Mouse (Mus musculus): ENCODE measurements at regions not wholly inside any gene's neighbourhood (a gene's known extent, or its start where the extent isn't known, plus 50 kb on each side); places are given as distances from the start of the nearest gene placed in this dataset.

DNA sequence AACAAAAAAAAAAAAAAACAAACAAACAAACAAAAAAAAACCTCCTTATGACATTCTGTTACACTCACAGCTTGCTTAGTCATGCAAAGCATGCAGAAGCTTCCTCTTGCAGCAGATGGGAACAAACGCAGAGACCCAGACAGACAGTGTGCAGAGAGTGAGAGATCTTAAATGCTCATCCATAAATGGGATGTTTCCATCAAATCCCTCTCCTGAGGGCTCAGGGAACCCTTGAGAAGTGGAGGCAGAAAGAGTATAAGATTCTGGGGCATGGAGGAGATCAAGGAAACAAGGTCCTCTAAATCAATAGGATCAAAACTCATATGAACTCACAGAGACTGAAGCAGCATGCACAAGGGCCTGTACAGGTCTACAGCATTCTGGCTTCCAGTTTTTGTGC, 52.5 kb downstream of the Adm start:
- no peak for ATAC-seq (replicated peaks; ENCODE audit: insufficient number of reproducible peaks, low FRiP score, low TSS enrichment, poor library complexity, severe bottlenecking)

DNA sequence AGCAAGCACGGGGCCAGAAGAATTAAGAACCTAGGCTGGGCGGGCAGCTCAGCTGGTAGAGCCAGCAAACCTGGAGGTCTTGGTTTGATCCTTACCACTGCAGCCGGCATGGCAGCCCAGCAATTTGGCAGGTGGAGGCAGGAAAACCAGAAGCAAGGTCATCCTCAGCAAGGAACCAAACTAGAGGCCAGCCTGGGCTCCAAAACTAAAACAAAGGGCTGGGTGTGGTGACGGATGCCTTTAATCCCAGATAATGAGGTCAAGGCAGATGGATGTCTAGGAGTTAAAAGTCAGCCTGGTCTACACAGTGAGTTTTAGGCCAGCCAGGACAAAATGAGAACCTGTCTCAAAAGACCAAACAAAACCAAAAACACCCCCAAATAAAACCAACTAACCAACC, 55.5 kb downstream of the Adm start:
- no peak for ATAC-seq (replicated peaks; ENCODE audit: insufficient number of reproducible peaks, low FRiP score, low TSS enrichment, poor library complexity, severe bottlenecking)

DNA sequence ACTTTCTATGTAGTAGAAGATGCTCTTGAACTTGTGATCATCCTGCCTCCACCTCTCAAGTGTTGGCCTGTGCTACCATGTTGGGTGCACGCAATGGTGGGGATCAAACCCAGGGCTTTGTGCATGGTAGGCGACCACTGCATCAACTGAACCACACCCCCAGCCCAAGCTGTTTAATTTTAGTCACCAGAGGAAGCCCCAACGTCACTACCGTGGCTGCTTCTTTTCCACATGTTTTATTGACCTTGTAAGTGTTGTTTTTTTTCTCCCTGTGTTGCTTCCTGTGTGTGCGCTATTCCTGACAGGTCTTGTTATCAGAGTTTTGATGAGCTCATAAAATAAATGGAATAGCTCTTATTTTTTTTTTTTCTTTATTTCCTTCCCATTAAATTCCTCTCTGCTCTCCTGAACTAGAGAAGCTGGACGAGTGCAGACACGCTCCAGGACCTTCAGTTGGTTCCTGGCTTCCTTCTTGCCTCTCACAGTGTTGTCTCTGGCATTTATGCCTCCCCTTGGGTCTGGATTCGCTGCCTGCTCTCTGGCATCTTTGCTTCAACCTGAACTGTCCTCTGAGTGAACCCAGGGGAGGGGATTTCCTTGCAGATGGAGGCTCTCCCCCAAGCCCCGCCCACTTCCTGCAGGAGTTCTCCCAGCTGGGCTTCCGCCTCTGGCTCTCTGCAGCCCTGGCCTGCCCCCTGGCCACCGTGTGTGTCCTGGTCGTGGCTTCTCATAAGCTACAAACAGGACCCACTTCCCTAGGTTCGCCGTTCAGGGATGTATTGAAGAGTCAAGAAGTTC, 61.6 kb downstream of the Adm start:
- 0 out of 2 replicates have a peak, but pooled peaks have one; percentile 35 for ATAC-seq (replicated peaks; ENCODE audit: insufficient number of reproducible peaks, low FRiP score, low TSS enrichment, poor library complexity, severe bottlenecking)

DNA sequence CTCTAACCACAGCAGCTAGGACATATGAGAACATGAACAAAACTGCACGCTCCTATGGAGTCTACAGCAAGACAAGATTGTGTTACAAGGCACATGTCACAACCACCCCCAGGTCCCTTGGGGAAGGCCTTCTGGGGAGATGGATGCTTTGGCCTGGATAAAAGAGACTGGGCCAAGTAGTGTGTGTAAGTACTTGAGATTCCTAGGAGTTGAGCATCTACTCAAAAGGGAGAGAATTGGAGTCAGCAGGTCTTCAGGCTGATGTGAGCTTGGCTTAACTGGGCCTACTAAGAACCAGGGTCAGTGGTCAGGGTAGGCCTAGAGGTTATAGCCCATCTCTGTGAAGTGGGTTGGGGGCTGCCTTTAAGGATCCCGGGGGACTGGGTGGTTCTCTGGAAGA, 62.8 kb downstream of the Adm start:
- no peak for ATAC-seq (replicated peaks; ENCODE audit: insufficient number of reproducible peaks, low FRiP score, low TSS enrichment, poor library complexity, severe bottlenecking)

DNA sequence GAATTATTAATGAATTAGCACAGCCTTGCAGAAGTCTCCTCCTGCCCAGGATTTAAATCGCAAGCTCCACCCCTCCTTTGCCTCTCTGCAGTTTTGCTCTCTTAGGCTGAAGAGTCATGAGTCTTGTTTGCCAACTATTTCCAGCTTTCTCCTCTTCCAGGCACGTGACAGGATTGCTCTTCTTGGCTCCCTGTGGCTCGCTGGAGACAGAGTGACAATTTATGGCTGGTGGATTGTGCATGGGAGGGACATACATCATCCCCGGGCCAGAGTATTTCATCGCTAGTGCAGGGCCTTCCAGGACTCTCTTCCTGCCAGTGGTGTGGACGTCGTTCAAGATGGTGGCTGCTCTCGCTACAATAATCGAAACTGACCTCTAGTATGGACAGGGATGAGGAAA, 63.4 kb downstream of the Adm start:
- no peak for ATAC-seq (replicated peaks; ENCODE audit: insufficient number of reproducible peaks, low FRiP score, low TSS enrichment, poor library complexity, severe bottlenecking)

DNA sequence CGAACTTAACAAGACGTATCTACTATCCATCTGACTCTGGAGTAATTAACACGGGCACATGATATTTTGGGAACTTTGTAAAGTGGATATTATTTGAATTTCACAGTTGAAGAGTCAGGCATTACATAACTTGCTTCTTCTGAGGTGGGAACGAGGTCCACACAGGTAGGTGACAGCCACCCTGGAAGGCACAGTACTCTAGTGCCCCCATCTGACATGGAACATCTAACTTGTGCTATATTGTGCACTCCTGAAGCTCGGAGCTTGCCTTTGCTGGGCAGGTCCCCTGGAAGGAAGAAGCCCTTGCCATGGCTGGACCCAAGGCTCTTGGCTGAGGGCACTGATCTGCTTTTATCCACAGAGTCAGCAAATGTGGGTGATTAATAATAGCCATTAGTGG, 66.8 kb downstream of the Adm start:
- no peak for ATAC-seq (replicated peaks; ENCODE audit: insufficient number of reproducible peaks, low FRiP score, low TSS enrichment, poor library complexity, severe bottlenecking)

DNA sequence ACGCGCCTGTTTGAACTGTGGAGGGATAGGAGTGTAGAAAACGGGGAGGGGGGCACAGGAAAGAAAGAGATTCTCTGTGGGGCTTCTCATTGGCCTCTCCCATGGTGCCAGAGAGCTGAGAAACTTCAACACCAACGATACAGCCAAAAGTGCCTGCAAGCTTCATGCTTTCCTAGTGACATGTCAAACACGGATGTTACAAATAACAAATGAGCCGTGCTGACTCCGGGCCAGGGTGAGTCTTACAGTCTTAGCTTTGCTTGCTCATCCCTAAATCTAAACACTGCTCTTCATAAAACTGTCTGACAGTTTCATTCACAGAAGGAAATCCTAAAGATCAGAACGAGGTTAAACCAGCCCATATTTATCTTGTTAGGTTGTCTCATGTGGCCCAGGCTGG, 68.3 kb downstream of the Adm start:
- ATAC-seq (replicated peaks; ENCODE audit: insufficient number of reproducible peaks, low FRiP score, low TSS enrichment, poor library complexity, severe bottlenecking), result no peak

DNA sequence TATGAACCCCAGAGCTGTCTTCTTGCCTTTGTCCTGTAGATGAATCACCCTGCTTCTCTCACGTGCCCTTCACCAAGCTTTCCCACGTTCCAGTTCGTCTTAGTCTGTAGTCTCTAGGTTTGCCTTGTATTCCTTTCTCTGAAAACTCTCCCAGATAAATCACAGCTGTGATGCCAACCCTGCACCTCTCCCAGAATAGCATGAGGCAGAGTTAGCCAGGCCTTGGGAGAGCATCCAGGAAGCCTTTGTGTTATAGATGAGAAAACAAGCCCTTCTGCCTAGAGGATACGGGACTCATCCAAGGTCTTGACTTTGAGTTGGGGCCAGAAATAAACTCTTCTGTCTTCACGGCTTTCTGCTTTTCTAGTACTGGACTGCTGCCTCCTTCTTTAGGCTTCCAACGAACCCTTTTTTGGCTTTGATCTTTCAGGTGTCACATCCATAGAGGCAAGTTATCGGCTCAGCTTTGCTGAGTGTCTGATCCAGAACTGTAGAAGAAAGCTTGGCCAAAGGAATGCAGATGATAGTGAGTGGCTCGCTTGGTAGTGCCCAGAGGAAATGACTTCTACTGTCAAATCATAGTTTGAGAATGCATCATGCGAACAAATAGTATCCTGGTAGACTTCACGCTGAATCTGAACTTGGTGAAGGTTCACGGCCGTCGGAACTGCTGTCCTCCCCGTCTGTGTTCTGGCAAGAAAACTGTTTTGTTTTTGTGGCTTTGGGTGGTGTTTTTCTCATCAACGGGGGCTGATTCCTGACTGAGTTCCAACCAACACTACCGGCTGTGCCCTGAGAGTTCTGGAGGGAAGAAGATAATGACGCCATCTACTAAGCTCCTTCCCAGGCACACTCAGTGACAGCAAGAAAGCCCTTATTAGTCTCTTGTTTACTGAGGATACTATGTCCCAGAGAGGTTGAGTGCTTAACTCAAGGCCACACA, 69.5 kb upstream of the Ampd3 start:
- ATAC-seq (replicated peaks; ENCODE audit: insufficient number of reproducible peaks, low FRiP score, low TSS enrichment, poor library complexity, severe bottlenecking), result no peak

DNA sequence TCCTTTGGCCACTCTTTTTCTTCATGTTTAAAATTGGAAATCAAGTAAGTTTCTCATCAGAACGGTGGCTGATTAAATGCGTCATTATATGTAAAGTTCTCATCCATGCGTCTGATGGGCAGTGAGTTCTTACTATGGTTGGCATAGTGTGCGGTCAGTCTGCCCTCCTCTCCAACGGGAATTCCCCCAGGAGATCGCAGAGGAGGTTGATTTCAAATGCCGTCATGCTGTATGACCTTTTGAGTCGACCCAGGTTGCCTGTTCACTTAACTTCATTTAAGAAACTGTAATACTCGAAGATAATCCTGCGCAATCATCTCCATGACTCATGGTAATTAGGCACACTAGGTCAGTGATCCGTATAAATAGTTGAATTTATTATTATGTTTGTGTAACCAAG, 68.4 kb upstream of the Ampd3 start:
- no peak for ATAC-seq (replicated peaks; ENCODE audit: insufficient number of reproducible peaks, low FRiP score, low TSS enrichment, poor library complexity, severe bottlenecking)

DNA sequence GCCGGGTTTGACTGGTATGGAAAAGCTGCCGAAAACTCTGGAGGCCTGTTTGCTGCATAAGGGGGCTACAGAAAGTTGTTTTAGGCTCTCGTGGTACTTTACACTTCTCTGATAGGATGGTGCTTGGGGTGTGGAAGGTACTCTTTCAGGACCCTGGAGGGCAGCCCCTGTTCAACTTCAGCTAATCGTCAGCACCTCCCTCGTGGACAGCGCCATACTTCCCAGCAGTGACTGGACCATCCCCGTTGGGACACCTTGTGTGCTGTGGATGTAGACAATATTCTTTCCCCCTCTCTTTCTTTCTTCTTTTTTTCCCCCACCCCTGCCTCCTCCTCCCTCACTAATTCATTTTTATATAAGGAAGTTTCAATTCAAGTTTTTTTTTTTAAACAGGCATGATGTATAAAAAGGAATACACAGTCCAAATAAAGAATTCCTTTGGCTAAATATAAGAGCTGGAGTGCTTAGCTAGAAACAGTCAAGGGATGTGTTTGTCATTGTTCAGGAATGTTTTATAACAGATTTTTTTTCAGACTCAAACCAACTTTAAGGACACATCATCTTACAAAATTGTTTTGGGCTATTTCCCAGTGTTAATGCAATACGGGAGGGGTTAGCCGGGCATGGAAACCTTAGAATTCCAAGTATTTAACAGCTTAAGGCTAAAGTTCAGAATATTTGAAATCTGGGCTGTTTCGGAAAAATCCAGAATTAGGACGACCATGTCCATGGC, 66.2 kb upstream of the Ampd3 start:
- ATAC-seq (replicated peaks; ENCODE audit: insufficient number of reproducible peaks, low FRiP score, low TSS enrichment, poor library complexity, severe bottlenecking), result no peak

DNA sequence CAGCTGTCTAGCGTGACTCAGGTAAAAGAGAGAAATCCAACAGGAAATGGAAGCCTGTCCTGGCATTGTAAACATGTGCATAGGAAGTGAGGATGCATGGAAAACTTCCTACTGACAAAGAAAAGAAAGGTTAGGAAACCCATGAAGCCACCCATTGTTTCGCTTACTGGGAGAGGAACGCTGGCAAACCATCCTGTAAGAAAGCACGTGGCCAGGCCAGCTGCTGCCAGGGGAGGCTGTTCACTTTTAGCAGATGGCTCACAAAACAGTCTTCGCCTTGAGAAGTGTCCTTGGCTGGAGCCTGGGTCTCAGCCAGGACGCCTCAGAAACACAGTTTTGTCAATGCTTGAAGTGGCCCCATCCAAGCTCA, 65.6 kb upstream of the Ampd3 start:
- no peak for ATAC-seq (replicated peaks; ENCODE audit: insufficient number of reproducible peaks, low FRiP score, low TSS enrichment, poor library complexity, severe bottlenecking)

DNA sequence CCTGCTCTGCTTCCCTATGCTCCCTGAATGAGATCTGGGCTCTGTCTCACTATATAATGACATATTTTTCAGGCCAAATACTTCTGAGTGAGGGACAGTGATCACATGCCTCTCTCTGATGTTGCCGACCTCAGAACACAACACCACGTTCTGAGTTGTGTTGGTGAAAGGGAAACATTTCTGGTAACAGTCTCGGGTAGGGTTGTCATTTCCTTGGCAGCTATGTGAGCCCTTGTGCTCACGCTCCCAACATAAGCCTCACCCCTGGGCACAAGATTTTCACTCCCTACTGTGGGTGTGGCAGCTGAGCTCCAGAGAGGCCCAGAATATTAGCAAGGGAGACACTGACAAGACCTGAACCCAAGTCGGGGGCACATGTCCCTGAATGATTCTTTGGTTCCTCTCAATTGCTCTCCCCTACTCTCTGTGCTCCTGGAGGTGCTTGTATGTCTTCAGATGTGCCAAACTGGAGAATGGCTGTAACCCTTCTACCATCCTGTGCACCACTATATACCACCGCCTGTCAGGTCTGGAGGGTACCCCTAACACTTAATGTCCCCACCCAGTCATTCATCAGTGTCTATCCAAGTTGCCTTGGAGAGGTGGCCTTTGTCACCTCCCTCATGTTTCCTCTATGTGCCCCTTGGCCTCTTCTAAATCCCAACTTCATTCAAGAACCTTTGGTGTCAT, 62.5 kb upstream of the Ampd3 start:
- ATAC-seq (replicated peaks; ENCODE audit: insufficient number of reproducible peaks, low FRiP score, low TSS enrichment, poor library complexity, severe bottlenecking), result no peak

DNA sequence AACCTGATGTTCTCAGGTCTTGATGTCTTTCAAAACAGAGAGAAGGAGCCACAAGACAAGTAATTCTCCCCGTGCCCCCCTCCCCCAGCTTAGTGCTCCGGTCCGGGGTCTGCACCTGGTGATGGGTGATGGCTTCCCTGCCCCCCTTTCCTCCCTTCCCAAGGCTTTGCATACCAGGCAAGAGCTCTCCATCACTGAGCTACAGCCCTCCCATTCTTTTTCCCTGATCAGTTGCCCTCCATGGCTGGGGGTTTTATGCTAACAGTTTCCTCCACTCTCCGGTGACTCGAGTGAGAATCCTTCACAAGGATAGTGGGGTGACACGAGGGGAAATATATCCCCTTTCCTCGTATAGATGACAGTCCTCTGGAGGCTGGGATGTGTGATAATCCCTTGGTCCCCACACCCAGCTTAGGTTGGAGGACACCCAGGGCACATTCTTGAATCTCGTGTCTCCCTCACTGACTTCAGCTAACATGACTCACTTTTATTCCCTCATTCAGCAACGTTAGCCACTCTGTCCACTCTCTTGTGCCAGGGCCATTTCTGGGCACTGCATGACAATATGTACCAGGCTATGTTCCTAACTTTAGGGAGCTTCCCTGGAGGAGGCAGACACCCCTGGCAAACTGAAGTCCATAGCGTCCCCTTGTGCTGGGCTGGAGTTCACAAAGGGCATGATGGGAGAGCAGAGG, 61.9 kb upstream of the Ampd3 start:
- ATAC-seq (replicated peaks; ENCODE audit: insufficient number of reproducible peaks, low FRiP score, low TSS enrichment, poor library complexity, severe bottlenecking), result no peak

DNA sequence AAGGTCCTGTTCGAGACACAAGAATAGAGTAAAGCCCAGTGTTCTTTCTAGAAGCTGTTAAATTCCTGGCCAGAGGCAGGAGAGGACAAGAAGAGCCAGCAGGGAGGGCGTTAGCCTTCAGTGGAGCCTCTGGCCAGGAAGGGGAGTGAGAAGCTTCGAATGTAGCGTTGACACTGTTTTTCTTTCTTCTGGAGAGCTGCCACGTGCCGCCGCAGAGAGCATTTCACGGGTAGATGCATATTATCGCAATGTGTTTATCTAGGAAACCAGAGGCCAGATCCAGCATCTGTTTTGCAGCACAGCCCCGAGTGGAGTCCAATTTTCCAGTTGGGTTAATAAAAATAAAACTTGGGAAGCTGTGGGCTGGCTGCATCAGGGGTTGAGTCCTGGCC, 61.3 kb upstream of the Ampd3 start:
- ATAC-seq (replicated peaks; ENCODE audit: insufficient number of reproducible peaks, low FRiP score, low TSS enrichment, poor library complexity, severe bottlenecking), result no peak

DNA sequence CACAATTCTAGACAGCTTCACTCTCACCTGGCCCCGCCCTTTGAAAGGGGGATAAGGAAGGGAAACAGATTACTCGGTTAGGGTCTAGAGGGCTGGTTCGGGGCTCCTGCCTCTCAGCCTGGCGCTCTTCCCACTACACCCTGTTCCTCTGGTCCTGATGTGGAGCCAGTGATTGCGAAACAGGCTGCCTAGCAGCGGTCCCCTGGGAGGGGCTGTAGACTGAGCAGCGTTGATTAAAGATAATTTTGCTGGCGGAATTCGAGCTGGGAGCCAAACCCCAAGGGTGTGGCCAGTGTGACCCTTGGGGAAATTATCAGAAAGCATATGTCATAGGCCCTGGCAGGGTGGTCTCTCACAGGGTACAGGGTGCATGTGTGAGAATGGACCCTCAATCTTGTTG, 59.9 kb upstream of the Ampd3 start:
- ATAC-seq (replicated peaks; ENCODE audit: insufficient number of reproducible peaks, low FRiP score, low TSS enrichment, poor library complexity, severe bottlenecking), result no peak

DNA sequence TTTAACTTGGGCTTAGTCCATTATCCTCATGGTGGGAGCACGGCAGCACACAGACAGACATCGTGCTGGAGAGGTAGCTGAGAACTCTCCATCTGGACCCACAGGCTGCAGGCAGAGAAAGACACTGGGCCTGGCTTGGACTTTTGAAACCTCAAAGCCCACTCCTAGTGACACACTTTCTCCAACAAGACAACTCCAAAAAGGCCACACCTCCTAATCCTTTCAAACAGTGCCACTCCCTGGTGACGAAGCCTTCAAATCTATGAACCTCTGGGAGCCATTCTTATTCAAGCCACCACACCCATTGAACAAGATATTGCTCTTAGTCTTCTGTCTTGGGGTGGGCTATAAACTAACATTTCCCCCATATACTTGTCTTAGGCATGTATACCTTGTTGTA, 59.2 kb upstream of the Ampd3 start:
- no peak for ATAC-seq (replicated peaks; ENCODE audit: insufficient number of reproducible peaks, low FRiP score, low TSS enrichment, poor library complexity, severe bottlenecking)

DNA sequence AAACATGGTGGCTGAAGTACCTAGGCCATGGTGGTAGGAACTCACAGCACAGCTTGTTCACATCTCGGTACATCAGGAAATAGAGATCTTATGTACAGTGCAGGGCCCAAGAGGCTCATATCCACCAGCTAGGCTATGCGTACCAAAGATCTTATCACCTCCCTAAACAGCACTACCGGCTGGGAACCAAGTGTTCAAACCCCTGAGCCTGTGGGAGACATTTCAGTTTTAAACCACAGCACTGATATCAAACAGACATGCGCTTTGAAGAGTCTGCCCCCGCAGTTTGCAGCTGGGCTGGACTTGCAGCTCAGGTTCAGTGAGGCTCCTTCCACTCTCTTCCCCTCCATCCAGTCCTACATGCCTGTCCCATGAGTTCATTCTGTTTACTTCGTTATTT, 58.4 kb upstream of the Ampd3 start:
- no peak for ATAC-seq (replicated peaks; ENCODE audit: insufficient number of reproducible peaks, low FRiP score, low TSS enrichment, poor library complexity, severe bottlenecking)

DNA sequence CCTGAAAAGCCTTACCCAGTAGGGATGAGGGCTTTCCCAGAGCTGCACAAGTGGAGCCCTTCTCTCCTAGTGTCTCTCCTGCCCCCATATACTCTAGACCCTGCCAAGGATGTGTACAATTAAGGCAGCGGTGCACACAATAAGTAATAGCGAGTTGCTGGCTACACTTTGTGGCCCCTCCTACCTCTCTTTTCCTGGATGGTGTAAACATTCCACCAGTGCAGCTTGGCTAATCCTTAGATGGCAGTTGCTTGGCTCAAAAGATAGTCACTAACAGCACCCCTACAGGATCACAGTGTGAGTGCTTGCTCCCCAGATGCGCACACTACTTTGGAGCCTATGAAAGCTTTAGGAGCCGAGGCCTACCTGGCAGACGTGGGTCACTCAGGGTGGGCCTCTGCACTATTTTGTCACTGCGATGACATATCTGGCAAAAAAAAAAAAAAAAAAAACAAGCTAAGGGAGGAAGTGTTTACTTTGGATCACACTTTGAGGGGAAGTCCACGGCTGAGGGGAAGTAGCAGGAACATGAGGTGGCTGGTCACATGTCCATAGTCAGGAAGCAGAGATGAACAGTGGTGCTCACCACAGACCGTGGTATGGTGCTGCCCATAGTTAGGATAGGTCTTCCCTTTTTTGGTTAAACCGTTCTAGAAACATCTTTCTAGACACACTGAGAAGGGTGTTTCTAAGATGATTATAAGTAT, 57.6 kb upstream of the Ampd3 start:
- ATAC-seq (replicated peaks; ENCODE audit: insufficient number of reproducible peaks, low FRiP score, low TSS enrichment, poor library complexity, severe bottlenecking), result peak; percentile 81

All from monocyte, adult 5-6 weeks (primary cell).